Mouse (Mus musculus): ENCODE results near the gene Igf1r. TPM values are rescaled to one million over a fixed set of nuclear protein-coding genes. Genes with fewer than 3 reads are reported as not detected.

The Igf1r gene
- polyA plus RNA-seq, 1 experiment from 2014 or later: 2.7 TPM

- Histone ChIP-seq H3K9me3 (ENCODE audit: low read length) (no peaks in the 10 kb centered on the region), H3K4me3 (ENCODE audit: low read depth, low read length) (no peak overlapping the region), H3K36me3 (replicated peaks; ENCODE audit: insufficient read depth, low read length) (0 out of 2 replicates have a peak, but pooled peaks cover 3% of the 10 kb centered on the region), H3K27ac (ENCODE audit: low read depth) (no peak overlapping the region), H3K4me2 (ENCODE audit: low read depth, low read length) (no peak overlapping the region), H3K9ac (replicated peaks) (no peak overlapping the region), H3K4me1 (ENCODE audit: insufficient read depth) (peaks cover 15% of the 10 kb centered on the region), H3K27me3 (ENCODE audit: insufficient read depth, low read length) (no peaks in the 10 kb centered on the region)
- ATAC-seq: no peak
- 82% methylated on average over 6 of the region's 6 CpGs for WGBS (ENCODE audit: insufficient replicate concordance)
- TF ChIP-seq EP300 (IDR thresholded peaks at IDR 0.05; ENCODE audit: low read depth) (no peak), CTCF (IDR thresholded peaks at IDR 0.05; ENCODE audit: low read depth) (no peak)
- no peak for DNase-seq
These were observed 53.9 kb downstream of the Igf1r start for GRCm38 (mm10) chr7:68006496-68006895.

GRCm38 (mm10) chr7:68009635-68010034, 57.0 kb downstream of the Igf1r start:
- Histone ChIP-seq H3K36me3 (replicated peaks; ENCODE audit: insufficient read depth, low read length) (no peaks in the 10 kb centered on the region), H3K4me1 (ENCODE audit: insufficient read depth) (peaks cover 22% of the 10 kb centered on the region), H3K9ac (replicated peaks) (no peak overlapping the region), H3K9me3 (ENCODE audit: low read length) (no peaks in the 10 kb centered on the region), H3K4me2 (ENCODE audit: low read depth, low read length) (no peak overlapping the region), H3K27ac (ENCODE audit: low read depth) (no peak overlapping the region), H3K4me3 (ENCODE audit: low read depth, low read length) (no peak overlapping the region), H3K27me3 (ENCODE audit: insufficient read depth, low read length) (no peaks in the 10 kb centered on the region)
- 56% methylated on average over 8 of the region's 8 CpGs for WGBS (ENCODE audit: insufficient replicate concordance)
- DNase-seq (no peak), ATAC-seq (peak; percentile 52)
- TF ChIP-seq EP300 (IDR thresholded peaks at IDR 0.05; ENCODE audit: low read depth): peak; percentile 75
- peak; percentile 17; the same call in 1 of the 2 replicates for TF ChIP-seq CTCF (IDR thresholded peaks at IDR 0.05; ENCODE audit: low read depth)

- no peak overlapping the region for H3K9ac ChIP-seq (replicated peaks)
- no peaks in the 10 kb centered on the region for H3K27me3 ChIP-seq (ENCODE audit: insufficient read depth, low read length)
- WGBS (ENCODE audit: insufficient replicate concordance): 82% methylated on average over 7 of the region's 7 CpGs
- no peak for ATAC-seq
- no peaks in the 10 kb centered on the region for H3K9me3 ChIP-seq (ENCODE audit: low read length)
- DNase-seq: no peak
- no peak overlapping the region for H3K4me2 ChIP-seq (ENCODE audit: low read depth, low read length)
- H3K27ac ChIP-seq (ENCODE audit: low read depth): 0 out of 2 replicates have a peak overlapping the region, but pooled peaks have one; percentile 45
- no peak for TF ChIP-seq EP300 (IDR thresholded peaks at IDR 0.05; ENCODE audit: low read depth)
- H3K4me1 ChIP-seq (ENCODE audit: insufficient read depth): peaks cover 22% of the 10 kb centered on the region
- no peaks in the 10 kb centered on the region for H3K36me3 ChIP-seq (replicated peaks; ENCODE audit: insufficient read depth, low read length)
- H3K4me3 ChIP-seq (ENCODE audit: low read depth, low read length): no peak overlapping the region
These were observed 57.5 kb downstream of the Igf1r start for GRCm38 (mm10) chr7:68010168-68010567.

- no peak for DNase-seq
- Histone ChIP-seq H3K4me3 (ENCODE audit: low read depth, low read length) (no peak overlapping the region), H3K4me2 (ENCODE audit: low read depth, low read length) (peak overlapping the region; percentile 44; the same call in 1 of the 2 replicates), H3K27ac (ENCODE audit: low read depth) (peak overlapping the region; percentile 45; the same call in 1 of the 2 replicates), H3K9me3 (ENCODE audit: low read length) (peaks cover 2% of the 10 kb centered on the region; the same call in 1 of the 2 replicates), H3K4me1 (ENCODE audit: insufficient read depth) (peaks cover 22% of the 10 kb centered on the region), H3K36me3 (replicated peaks; ENCODE audit: insufficient read depth, low read length) (no peaks in the 10 kb centered on the region), H3K9ac (replicated peaks) (no peak overlapping the region), H3K27me3 (ENCODE audit: insufficient read depth, low read length) (no peaks in the 10 kb centered on the region)
- ATAC-seq: peak; percentile 63
- TF ChIP-seq EP300 (IDR thresholded peaks at IDR 0.05; ENCODE audit: low read depth): peak; percentile 55; the same call in 1 of the 2 replicates
- TF ChIP-seq CTCF (IDR thresholded peaks at IDR 0.05; ENCODE audit: low read depth): no peak
- 26% methylated on average over 3 of the region's 3 CpGs for WGBS (ENCODE audit: insufficient replicate concordance)
These were observed 58.2 kb downstream of the Igf1r start for GRCm38 (mm10) chr7:68010802-68011201.

- Histone ChIP-seq H3K4me2 (ENCODE audit: low read depth, low read length) (peak overlapping the region; percentile 44), H3K4me1 (ENCODE audit: insufficient read depth) (peaks cover 22% of the 10 kb centered on the region), H3K4me3 (ENCODE audit: low read depth, low read length) (no peak overlapping the region), H3K36me3 (replicated peaks; ENCODE audit: insufficient read depth, low read length) (no peaks in the 10 kb centered on the region), H3K9me3 (ENCODE audit: low read length) (peaks cover 8% of the 10 kb centered on the region), H3K27ac (ENCODE audit: low read depth) (peak overlapping the region; percentile 45), H3K9ac (replicated peaks) (no peak overlapping the region), H3K27me3 (ENCODE audit: insufficient read depth, low read length) (no peaks in the 10 kb centered on the region)
- WGBS (ENCODE audit: insufficient replicate concordance): 63% methylated on average over 13 of the region's 13 CpGs
- ATAC-seq (peak; percentile 88), DNase-seq (no peak)
- peak; percentile 99 for TF ChIP-seq EP300 (IDR thresholded peaks at IDR 0.05; ENCODE audit: low read depth)
- TF ChIP-seq CTCF (IDR thresholded peaks at IDR 0.05; ENCODE audit: low read depth): no peak
These were observed 58.9 kb downstream of the Igf1r start for GRCm38 (mm10) chr7:68011385-68012122.

- no peak overlapping the region for H3K4me2 ChIP-seq (ENCODE audit: low read depth, low read length)
- ATAC-seq (no peak), DNase-seq (no peak)
- H3K9ac ChIP-seq (replicated peaks): no peak overlapping the region
- peaks cover 22% of the 10 kb centered on the region for H3K4me1 ChIP-seq (ENCODE audit: insufficient read depth)
- H3K9me3 ChIP-seq (ENCODE audit: low read length): peaks cover 8% of the 10 kb centered on the region
- no peak for TF ChIP-seq EP300 (IDR thresholded peaks at IDR 0.05; ENCODE audit: low read depth)
- TF ChIP-seq CTCF (IDR thresholded peaks at IDR 0.05; ENCODE audit: low read depth): no peak
- no peaks in the 10 kb centered on the region for H3K27me3 ChIP-seq (ENCODE audit: insufficient read depth, low read length)
- H3K36me3 ChIP-seq (replicated peaks; ENCODE audit: insufficient read depth, low read length): no peaks in the 10 kb centered on the region
- H3K27ac ChIP-seq (ENCODE audit: low read depth): no peak overlapping the region
- WGBS (ENCODE audit: insufficient replicate concordance): 44% methylated on average over 6 of the region's 6 CpGs
- no peak overlapping the region for H3K4me3 ChIP-seq (ENCODE audit: low read depth, low read length)
These were observed 59.5 kb downstream of the Igf1r start for GRCm38 (mm10) chr7:68012123-68012474.

Measured in liver, postnatal 0 days (tissue).